Mouse (Mus musculus): Measurements from ENCODE around the gene Cnp. TPM values are rescaled to one million over a fixed set of nuclear protein-coding genes. Genes with fewer than 3 reads are reported as not detected.
A peak's percentile ranks its signal among the peaks of the same experiment; 100 is the strongest.
"Not testable (repeated sequence)": the region's sequence is repeated elsewhere in the genome, so short reads cannot be mapped to it uniquely, and the experiment has no call there.

Cnp gene
- polyA plus RNA-seq, 1 experiment from 2014 or later, result 28.0 TPM

- Histone ChIP-seq H3K4me2 (no peak overlapping the region), H3K9ac (no peak overlapping the region), H3K36me3 (peaks cover 18% of the 10 kb centered on the region), H3K27me3 (no peaks in the 10 kb centered on the region), H3K9me3 (no peaks in the 10 kb centered on the region), H3K4me1 (0 out of 2 replicates have a peak, but pooled peaks cover 6% of the 10 kb centered on the region), H3K27ac (no peak overlapping the region), H3K4me3 (no peak overlapping the region)
- ATAC-seq (ENCODE audit: insufficient number of reproducible peaks, insufficient read depth, low FRiP score, low TSS enrichment, low read depth), result no peak
- 80% methylated on average over 9 of the region's 9 CpGs for WGBS
Measured at GRCm38 (mm10) chr11:100609997-100610680, 35.4 kb downstream of the Cnp start.

DNA sequence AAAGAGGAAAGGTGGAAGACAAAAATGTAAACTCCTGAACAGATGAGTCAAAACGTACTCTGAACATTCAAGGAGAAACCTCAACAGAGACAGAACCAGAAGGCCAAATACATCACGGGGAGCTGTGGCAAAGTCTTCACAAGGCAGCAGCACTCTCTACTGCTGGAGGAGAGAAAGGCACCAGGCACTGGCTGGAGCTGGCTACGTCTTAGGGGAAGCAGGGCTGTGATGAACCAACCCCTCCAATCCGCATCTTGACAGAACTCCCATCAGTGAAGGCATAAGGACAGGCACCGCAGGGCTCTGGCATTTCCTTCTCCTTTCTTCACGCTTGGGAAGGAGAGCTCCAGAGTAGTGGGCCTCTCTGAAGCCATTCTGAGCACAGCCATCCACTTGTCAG lies 36.9 kb downstream of the Cnp start:
- H3K4me2 ChIP-seq, result no peak overlapping the region
- 0 out of 2 replicates have a peak, but pooled peaks cover 6% of the 10 kb centered on the region for H3K4me1 ChIP-seq
- peaks cover 23% of the 10 kb centered on the region for H3K36me3 ChIP-seq
- no peak overlapping the region for H3K4me3 ChIP-seq
- H3K27me3 ChIP-seq, result no peaks in the 10 kb centered on the region
- ATAC-seq (ENCODE audit: insufficient number of reproducible peaks, insufficient read depth, low FRiP score, low TSS enrichment, low read depth), result no peak
- whole genome bisulfite sequencing, result 91% methylated on average over 6 of the region's 6 CpGs
- H3K27ac ChIP-seq, result no peak overlapping the region
- H3K9me3 ChIP-seq, result no peaks in the 10 kb centered on the region
- H3K9ac ChIP-seq, result no peak overlapping the region

DNA sequence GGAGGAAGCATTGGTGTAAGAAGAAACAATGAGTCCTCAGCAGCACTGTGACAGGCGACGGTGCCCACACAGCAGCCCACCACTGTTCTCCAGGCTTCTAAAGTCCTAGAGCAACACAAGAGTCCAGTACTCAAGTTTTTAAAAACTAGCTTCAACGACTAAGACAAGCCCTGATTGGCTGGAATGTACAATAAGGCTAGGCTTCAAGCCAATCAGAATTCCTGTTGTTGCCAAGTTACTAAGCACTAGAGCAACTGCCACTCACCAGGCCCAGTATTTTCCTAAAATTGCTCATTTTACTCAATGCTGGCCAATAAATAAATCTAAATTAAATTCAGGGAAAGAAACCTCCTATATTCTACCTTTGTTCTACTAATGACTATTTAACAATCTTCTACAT lies 38.5 kb downstream of the Cnp start:
- H3K4me2 ChIP-seq, result no peak overlapping the region
- H3K9ac ChIP-seq, result no peak overlapping the region
- H3K4me1 ChIP-seq, result peaks cover 15% of the 10 kb centered on the region
- H3K27me3 ChIP-seq, result no peaks in the 10 kb centered on the region
- H3K27ac ChIP-seq, result no peak overlapping the region
- ATAC-seq (ENCODE audit: insufficient number of reproducible peaks, insufficient read depth, low FRiP score, low TSS enrichment, low read depth), result no peak
- no peak overlapping the region for H3K4me3 ChIP-seq
- H3K36me3 ChIP-seq, result peaks cover 21% of the 10 kb centered on the region
- H3K9me3 ChIP-seq, result no peaks in the 10 kb centered on the region
- WGBS, result 91% methylated on average over 3 of the region's 3 CpGs

- Histone ChIP-seq H3K4me2 (no peak overlapping the region), H3K27ac (no peak overlapping the region), H3K36me3 (peaks cover 12% of the 10 kb centered on the region), H3K9me3 (no peaks in the 10 kb centered on the region), H3K9ac (no peak overlapping the region), H3K4me1 (peaks cover 19% of the 10 kb centered on the region), H3K27me3 (no peaks in the 10 kb centered on the region), H3K4me3 (no peak overlapping the region)
- ATAC-seq (ENCODE audit: insufficient number of reproducible peaks, insufficient read depth, low FRiP score, low TSS enrichment, low read depth), result no peak
- WGBS, result 95% methylated on average over 5 of the region's 5 CpGs
Measured at GRCm38 (mm10) chr11:100616332-100616731, 41.6 kb downstream of the Cnp start.

DNA sequence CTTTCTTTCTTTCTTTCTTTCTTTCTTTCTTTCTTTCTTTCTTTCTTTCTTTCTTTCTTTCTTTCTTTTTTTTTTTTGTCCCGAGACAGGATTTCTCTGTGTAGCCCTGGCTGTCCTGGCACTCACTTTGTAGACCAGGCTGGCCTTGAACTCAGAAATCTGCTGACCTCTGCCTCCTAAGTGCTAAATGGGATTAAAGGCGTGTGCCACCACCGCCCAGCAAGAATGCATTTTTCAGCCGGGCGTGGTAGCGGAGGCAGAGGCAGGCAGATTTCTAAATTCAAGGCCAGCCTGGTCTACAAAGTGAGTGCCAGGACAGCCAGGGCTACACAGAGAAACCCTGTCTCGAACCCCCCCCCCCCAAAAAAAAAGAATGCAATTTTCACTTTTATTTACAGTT lies 42.1 kb downstream of the Cnp start:
- not testable (repeated sequence) for H3K4me2 ChIP-seq; H3K4me3 ChIP-seq; H3K9me3 ChIP-seq; ATAC-seq (ENCODE audit: insufficient number of reproducible peaks, insufficient read depth, low FRiP score, low TSS enrichment, low read depth); H3K27me3 ChIP-seq; H3K36me3 ChIP-seq; H3K27ac ChIP-seq; H3K9ac ChIP-seq
- peaks cover 19% of the 10 kb centered on the region for H3K4me1 ChIP-seq
- WGBS, result 90% methylated on average over 7 of the region's 7 CpGs

- no peak overlapping the region; the same call in 1 of the 2 replicates for H3K9ac ChIP-seq
- no peak for ATAC-seq (ENCODE audit: insufficient number of reproducible peaks, insufficient read depth, low FRiP score, low TSS enrichment, low read depth)
- peak overlapping the region; percentile 95; the same call in 1 of the 2 replicates for H3K4me3 ChIP-seq
- H3K9me3 ChIP-seq, result no peaks in the 10 kb centered on the region
- H3K36me3 ChIP-seq, result peaks cover 5% of the 10 kb centered on the region; the same call in 1 of the 2 replicates
- H3K4me2 ChIP-seq, result peak overlapping the region; percentile 86
- H3K27ac ChIP-seq, result no peak overlapping the region
- 89% methylated on average over 4 of the region's 4 CpGs for WGBS
- H3K27me3 ChIP-seq, result no peaks in the 10 kb centered on the region
- peaks cover 19% of the 10 kb centered on the region for H3K4me1 ChIP-seq
Measured at GRCm38 (mm10) chr11:100617480-100617879, 42.8 kb downstream of the Cnp start.

- ATAC-seq (ENCODE audit: insufficient number of reproducible peaks, insufficient read depth, low FRiP score, low TSS enrichment, low read depth), result peak; percentile 65
- Histone ChIP-seq H3K27ac (peak within 1 kb of the TSS; percentile 96), H3K9ac (peak within 1 kb of the TSS; percentile 94), H3K4me1 (peaks cover 23% of the 10 kb centered on the region), H3K9me3 (no peaks in the 10 kb centered on the region), H3K4me2 (peak within 1 kb of the TSS; percentile 86), H3K4me3 (peak within 1 kb of the TSS; percentile 95), H3K27me3 (no peaks in the 10 kb centered on the region), H3K36me3 (peaks cover 6% of the 10 kb centered on the region; the same call in 1 of the 2 replicates)
- under 1% methylated on average over 36 of the region's 36 CpGs for WGBS
Measured at GRCm38 (mm10) chr11:100618761-100619484, 44.2 kb downstream of the Cnp start, which contains the start of gene Nkiras2. Gene Nkiras2 (plus strand): TSS chr11:100619244.

- WGBS, result under 1% methylated on average over 40 of the region's 40 CpGs
- peak overlapping the region; percentile 94 for H3K9ac ChIP-seq
- peaks cover 28% of the 10 kb centered on the region for H3K4me1 ChIP-seq
- H3K4me3 ChIP-seq, result peak overlapping the region; percentile 95
- no peaks in the 10 kb centered on the region for H3K27me3 ChIP-seq
- peak; percentile 96 for ATAC-seq (ENCODE audit: insufficient number of reproducible peaks, insufficient read depth, low FRiP score, low TSS enrichment, low read depth)
- peak overlapping the region; percentile 86 for H3K4me2 ChIP-seq
- peak overlapping the region; percentile 96 for H3K27ac ChIP-seq
- H3K36me3 ChIP-seq, result peaks cover 12% of the 10 kb centered on the region
- H3K9me3 ChIP-seq, result no peaks in the 10 kb centered on the region
Measured at GRCm38 (mm10) chr11:100619485-100619975, 44.8 kb downstream of the Cnp start.

GRCm38 (mm10) chr11:100619982-100620381 lies 45.3 kb downstream of the Cnp start, which contains the start of gene Dnajc7:
Gene Dnajc7 (minus strand): TSS chr11:100620168.
- Histone ChIP-seq H3K36me3 (peaks cover 16% of the 10 kb centered on the region), H3K9me3 (no peaks in the 10 kb centered on the region), H3K9ac (peak within 1 kb of the TSS; percentile 94), H3K4me2 (peak within 1 kb of the TSS; percentile 86), H3K4me3 (peak within 1 kb of the TSS; percentile 95), H3K4me1 (peaks cover 32% of the 10 kb centered on the region), H3K27me3 (no peaks in the 10 kb centered on the region), H3K27ac (peak within 1 kb of the TSS; percentile 96)
- 7% methylated on average over 11 of the region's 11 CpGs for WGBS
- ATAC-seq (ENCODE audit: insufficient number of reproducible peaks, insufficient read depth, low FRiP score, low TSS enrichment, low read depth), result no peak

DNA sequence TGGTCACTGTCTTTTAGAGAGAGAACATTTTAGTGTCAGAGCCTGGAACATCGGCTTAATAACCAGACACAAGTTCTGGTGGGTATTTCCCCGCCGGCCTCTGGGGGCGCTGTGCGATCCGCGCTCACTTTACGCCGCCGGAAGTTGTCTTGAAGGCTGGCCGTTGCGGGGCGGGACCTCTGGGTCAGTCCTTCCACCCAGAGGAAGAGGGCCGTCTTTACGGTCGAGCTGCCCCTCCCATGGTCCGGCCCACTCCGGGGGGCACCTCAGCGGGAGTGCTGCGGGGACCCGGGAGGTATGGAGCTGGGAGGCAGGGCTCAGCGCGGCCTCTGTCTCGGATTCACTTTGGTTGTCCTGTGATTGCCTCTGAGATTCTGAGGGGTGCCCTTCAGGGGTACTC lies 48.0 kb downstream of the Cnp start:
- ATAC-seq (ENCODE audit: insufficient number of reproducible peaks, insufficient read depth, low FRiP score, low TSS enrichment, low read depth), result peak; percentile 66
- peak overlapping the region; percentile 88 for H3K9ac ChIP-seq
- peak overlapping the region; percentile 68 for H3K4me3 ChIP-seq
- no peaks in the 10 kb centered on the region for H3K27me3 ChIP-seq
- peaks cover 38% of the 10 kb centered on the region for H3K36me3 ChIP-seq
- H3K27ac ChIP-seq, result peak overlapping the region; percentile 91
- peaks cover 29% of the 10 kb centered on the region for H3K4me1 ChIP-seq
- H3K9me3 ChIP-seq, result no peaks in the 10 kb centered on the region
- H3K4me2 ChIP-seq, result peak overlapping the region; percentile 65
- WGBS, result under 1% methylated on average over 24 of the region's 24 CpGs

- ATAC-seq (ENCODE audit: insufficient number of reproducible peaks, insufficient read depth, low FRiP score, low TSS enrichment, low read depth), result no peak
- Histone ChIP-seq H3K36me3 (peaks cover 38% of the 10 kb centered on the region), H3K4me3 (peak overlapping the region; percentile 68), H3K4me2 (peak overlapping the region; percentile 65), H3K9me3 (no peaks in the 10 kb centered on the region), H3K27ac (peak overlapping the region; percentile 55; the same call in 1 of the 2 replicates), H3K27me3 (no peaks in the 10 kb centered on the region), H3K9ac (no peak overlapping the region), H3K4me1 (peaks cover 23% of the 10 kb centered on the region)
- 53% methylated on average over 5 of the region's 5 CpGs for WGBS
Measured at GRCm38 (mm10) chr11:100623867-100624266, 49.2 kb downstream of the Cnp start.

Measured in embryonic facial prominence, embryonic 13.5 days (tissue).